Mouse (Mus musculus): ENCODE results near the gene Pias3.
"Not testable (repeated sequence)": the region's sequence is repeated elsewhere in the genome, so short reads cannot be mapped to it uniquely, and the experiment has no call there.

Pias3 gene

DNA sequence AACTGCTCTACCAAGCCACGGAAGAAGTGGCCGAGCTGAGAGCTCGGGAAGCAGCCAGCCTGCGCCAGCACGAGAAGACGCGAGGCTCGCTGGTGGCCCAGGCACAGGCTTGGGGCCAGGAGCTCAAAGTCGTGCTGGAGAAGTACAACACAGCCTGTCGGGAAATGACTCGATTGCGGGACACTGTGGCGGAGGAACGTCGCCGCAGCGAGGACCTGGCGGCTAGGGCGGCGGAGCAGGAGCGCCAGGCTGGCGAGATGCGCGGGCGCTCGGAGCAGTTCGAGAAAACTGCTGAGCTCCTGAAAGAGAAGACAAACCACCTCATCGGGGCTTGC lies 11.4 kb upstream of the Pias3 start:
- no peak for DNase-seq (ENCODE audit: low read depth, low spot score)

- not testable (repeated sequence) for DNase-seq (ENCODE audit: low read depth, low spot score)
Observed at GRCm38 (mm10) chr3:96686057-96686456, 10.1 kb upstream of the Pias3 start.

GRCm38 (mm10) chr3:96688854-96689253 lies 7.3 kb upstream of the Pias3 start:
- DNase-seq (ENCODE audit: low read depth, low spot score) = no peak

GRCm38 (mm10) chr3:96690298-96690697 lies 5.9 kb upstream of the Pias3 start:
- DNase-seq (ENCODE audit: low read depth, low spot score) = peak; percentile 38

DNA sequence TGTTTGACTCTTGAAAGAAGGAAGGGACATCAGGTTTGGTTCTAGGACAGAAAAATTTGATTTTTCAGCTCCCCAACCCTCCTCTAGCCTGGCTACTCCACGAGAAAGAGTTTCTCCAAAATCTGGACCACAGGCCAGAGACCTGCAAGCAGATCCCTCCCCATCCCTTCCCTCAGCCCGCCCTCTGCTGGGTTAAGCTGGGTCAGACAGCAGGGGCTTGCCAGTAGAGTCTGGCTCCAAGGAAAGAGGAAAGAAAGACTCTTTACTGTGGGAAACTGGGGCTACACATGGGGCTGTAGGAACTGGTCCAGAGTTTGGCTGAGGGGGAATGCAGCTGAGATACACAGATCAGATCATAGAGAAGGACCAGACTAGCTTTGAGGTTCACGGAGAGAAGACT lies 3.7 kb upstream of the Pias3 start:
- no peak for DNase-seq (ENCODE audit: low read depth, low spot score)

DNA sequence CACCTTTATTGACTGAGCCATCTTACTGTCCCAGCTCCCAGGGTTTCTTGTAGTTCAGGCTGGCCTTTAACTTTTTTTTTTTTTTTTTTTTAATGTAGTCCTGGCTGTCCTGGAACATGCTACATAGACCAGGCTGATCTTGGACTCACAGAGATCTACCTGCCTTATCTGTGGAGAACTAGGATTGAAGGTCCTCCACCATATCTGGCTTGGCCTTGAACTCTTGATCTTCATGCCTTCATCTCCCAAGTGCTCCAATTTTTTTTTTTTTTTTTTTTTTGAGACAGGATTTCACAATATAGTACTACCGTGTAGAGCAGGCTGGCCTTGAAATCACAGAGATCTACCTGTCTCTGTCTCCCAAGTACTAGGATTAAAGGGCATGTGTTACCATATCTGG lies 2.6 kb upstream of the Pias3 start:
- no peak for DNase-seq (ENCODE audit: low read depth, low spot score)

GRCm38 (mm10) chr3:96696766-96697732 lies 865 bp downstream of the Pias3 start:
- DNase-seq (ENCODE audit: low read depth, low spot score) = peak; percentile 84

DNA sequence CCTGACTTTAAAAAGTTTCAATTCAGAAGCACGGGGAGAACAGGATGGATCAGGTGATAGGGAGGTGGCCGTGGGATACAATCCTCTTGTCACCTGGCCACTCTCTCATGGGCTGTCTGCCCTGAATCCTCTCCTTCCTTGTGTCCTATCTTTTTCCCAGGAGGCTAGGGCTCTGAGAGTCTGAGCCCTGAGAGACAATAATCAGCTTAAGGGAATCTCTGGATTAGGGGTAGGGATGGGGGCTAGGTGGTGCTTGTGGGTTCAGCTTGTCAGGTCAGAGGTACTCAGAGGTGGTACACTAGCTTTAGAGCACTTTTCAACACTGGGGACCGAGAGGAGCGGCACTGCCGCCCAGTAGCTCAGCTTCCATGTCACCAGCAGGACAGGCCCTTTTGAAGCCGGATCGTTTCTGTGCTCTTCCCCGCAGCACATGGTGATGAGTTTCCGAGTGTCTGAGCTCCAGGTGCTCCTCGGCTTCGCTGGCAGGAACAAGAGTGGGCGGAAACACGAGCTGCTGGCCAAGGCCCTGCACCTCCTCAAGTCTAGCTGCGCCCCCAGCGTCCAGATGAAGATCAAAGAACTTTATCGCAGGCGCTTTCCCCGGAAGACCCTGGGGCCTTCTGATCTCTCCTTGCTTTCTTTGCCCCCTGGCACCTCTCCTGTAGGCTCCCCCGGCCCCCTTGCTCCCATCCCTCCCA lies 3.0 kb downstream of the Pias3 start:
- DNase-seq (ENCODE audit: low read depth, low spot score) = no peak

DNA sequence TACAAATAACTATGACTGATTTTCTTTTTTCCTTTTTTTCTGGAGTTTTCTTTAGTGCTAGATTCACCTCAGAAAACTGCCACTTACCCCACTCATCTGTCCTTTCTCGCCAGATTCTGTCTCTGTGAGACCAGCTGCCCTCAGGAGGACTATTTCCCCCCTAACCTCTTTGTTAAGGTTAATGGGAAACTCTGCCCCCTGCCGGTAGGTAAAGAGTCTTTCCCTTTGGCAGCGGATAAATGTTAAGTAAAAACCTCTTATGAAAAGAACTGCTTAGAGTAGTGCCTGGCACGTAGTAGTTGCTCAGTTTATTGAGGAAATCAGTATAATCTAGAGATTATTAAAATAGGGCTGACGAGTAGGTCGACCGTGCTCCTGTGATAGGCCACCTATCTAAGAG lies 4.2 kb downstream of the Pias3 start:
- no peak for DNase-seq (ENCODE audit: low read depth, low spot score)

DNA sequence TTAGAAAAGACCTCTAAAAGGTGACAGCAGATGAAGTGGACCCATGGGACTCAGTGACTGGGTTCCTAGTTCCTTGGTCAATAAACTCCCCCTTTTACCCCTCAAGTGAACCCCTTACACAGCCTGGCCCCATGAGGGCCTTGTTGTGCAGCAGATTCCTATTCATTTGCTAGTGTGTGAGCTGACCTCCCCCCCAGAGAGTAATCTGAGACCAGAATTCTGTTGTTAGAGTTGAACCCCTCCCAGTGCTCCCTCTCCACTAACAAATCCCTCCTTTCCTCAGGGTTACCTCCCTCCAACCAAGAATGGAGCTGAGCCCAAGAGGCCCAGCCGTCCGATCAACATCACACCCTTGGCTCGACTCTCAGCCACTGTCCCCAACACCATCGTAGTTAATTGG lies 4.8 kb downstream of the Pias3 start:
- no peak for DNase-seq (ENCODE audit: low read depth, low spot score)

GRCm38 (mm10) chr3:96704778-96705177 lies 8.6 kb downstream of the Pias3 start:
- DNase-seq (ENCODE audit: low read depth, low spot score) = peak; percentile 39

DNA sequence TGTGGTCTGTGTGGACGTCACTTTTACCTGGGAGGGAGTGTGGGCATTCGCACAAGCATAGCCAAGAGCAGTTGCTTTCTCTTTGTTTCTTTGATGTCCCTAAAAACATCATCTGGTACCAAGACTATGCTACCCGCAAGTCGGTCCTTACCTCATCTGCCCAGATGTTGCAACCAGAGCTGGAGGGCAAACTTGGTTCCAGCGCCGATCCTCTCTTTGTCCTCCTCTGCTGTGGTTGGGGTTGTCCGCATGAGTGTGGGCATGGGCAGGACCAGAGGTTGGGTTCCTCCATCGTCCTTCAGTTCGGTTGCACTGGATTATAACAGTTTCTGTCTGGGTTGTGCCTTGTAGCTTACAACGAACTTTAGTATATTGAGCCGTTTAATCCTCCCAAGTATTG lies 10.0 kb downstream of the Pias3 start:
- DNase-seq (ENCODE audit: low read depth, low spot score) = no peak

DNA sequence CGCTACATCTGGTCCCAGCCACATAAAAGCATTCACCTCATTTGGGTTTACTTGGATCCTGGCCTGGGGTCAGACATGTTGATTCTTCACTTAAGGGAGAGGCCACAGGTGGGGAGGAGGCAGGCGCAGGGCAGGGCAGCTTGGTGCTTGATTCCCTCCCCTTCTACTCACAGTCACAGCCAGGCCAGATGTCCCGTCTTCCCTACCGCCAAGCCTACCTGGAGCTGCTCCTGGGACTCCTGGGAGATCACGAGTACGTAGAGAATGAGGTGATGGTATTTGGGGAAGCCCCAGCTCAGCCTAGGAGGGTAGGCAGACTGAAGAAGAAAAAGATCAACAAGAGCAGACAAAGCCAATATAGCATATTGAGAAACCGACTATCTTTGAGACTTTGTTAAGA lies 10.8 kb downstream of the Pias3 start:
- no peak for DNase-seq (ENCODE audit: low read depth, low spot score)

- peak; percentile 72 for DNase-seq (ENCODE audit: low read depth, low spot score)
Observed at GRCm38 (mm10) chr3:96707903-96708683, 11.9 kb downstream of the Pias3 start, which contains the start of gene Nudt17. Gene Nudt17, minus strand, starts transcription at chr3:96708562.

GRCm38 (mm10) chr3:96708684-96709064 lies 12.5 kb downstream of the Pias3 start:
- no peak for DNase-seq (ENCODE audit: low read depth, low spot score)

DNA sequence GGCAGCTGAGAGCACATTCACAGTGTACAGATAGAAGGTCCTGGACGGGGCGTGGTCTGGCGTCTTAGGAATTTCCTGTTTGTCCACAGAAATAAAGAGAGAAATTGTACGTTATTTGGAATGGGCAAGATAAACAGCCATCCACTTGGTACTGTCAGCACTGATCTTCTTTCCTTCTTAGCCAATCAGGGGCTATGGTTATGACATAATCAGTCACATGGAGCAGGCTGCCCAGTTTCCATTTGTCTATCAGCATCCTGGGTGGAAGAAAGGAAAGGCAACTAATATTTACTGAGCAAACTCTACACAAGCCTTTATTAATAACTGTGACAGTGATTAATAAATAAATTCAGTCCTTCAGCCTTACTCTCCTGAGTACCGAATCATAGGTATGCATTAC lies 18.1 kb downstream of the Pias3 start:
- DNase-seq (ENCODE audit: low read depth, low spot score) = no peak

GRCm38 (mm10) chr3:96715854-96716253 lies 19.7 kb downstream of the Pias3 start:
- no peak for DNase-seq (ENCODE audit: low read depth, low spot score)

DNA sequence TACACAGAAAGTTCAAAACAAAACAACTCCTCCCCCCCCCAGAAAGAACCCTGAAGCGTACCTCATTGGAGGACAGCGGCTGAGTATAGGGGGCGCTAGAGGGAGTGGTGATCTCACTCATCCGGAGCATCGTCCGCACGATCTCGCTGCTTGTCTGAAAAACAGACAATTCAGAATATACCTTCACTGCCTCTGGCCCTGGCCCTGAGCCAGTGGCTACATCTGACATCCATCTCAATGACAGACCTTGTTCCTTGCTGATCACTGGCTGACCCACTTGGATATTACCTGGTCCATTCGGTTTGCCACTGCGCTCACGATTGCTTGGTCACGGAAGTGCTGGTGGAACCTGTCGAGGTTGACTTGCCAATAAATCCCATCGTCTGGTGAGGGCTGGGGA lies 23.0 kb downstream of the Pias3 start:
- DNase-seq (ENCODE audit: low read depth, low spot score) = no peak

GRCm38 (mm10) chr3:96727343-96727827 lies 31.2 kb downstream of the Pias3 start, which contains the start of the genes Polr3c and Rnf115:
Gene Polr3c, minus strand, starts transcription at chr3:96727628.
Gene Rnf115, plus strand, starts transcription at chr3:96727664.
- DNase-seq (ENCODE audit: low read depth, low spot score) = peak; percentile 93

- DNase-seq (ENCODE audit: low read depth, low spot score) = peak; percentile 65
Observed at GRCm38 (mm10) chr3:96727828-96728633, 31.8 kb downstream of the Pias3 start.
